Mouse (Mus musculus) adrenal gland, adult (tissue): ENCODE data around the gene Lmo7.
A peak's percentile ranks its signal among the peaks of the same experiment; 100 is the strongest.

Source experiments
- DNase-seq, 2 experiments: peaks; one replicate each; pipeline ENCODE4 v3.0.0; 2022 to 2023; ENCODE audit warnings: low spot score in 1 of 2; ENCODE audit not compliant: inconsistent age in 2 of 2

Gene Lmo7

GRCm38 (mm10) chr14:101834109-101834508 is 104.4 kb downstream of the Lmo7 start:
- no peak for DNase-seq

DNA sequence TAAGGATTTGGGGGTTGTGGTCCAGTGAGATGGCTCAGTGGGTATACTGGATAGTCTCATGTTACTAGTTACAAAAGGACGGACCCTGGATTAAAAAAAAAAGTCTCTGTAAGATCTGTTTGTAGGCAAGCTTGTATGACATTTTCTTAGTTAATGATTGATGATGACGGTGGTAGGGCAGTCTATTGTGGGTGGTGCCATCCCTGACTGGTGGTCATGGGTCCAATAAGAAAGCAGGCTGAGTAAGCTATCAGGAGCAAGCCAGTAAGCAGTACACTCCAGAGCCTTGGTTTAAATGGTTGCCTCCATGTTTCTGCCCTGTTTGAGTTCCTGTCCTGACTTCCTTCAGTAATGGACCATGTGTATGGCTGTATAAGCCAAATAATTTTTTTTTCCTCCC is 106.6 kb downstream of the Lmo7 start:
- DNase-seq = no peak

DNA sequence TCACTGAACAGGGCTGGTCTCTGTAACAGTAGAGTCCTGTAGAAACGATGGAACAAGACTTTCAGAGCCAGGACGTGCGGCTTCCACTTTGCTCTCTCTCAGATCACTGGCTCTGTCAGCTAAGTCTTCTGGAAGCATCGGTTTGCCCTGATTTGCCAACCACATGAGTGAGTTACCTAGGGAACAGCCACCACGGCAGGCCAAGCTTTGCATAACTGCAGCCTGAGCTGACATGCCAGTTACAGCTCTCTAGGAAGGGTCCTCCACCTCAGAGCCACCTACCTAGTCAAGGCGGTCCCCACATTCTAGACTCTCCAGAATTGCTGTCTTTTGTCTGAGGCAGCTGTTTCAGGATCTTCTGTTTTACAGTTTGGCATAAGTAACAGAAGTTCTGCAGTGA is 107.4 kb downstream of the Lmo7 start:
- DNase-seq = no peak

GRCm38 (mm10) chr14:101838231-101838839 is 108.6 kb downstream of the Lmo7 start:
- DNase-seq = peak; percentile 17 to 70

GRCm38 (mm10) chr14:101839771-101840731 is 110.3 kb downstream of the Lmo7 start:
- peak in 1 of 2 experiments; percentile 39 for DNase-seq

- DNase-seq = no peak
These were observed 111.5 kb downstream of the Lmo7 start for GRCm38 (mm10) chr14:101841271-101841670.

GRCm38 (mm10) chr14:101842521-101842920 is 112.8 kb downstream of the Lmo7 start:
- no peak for DNase-seq

DNA sequence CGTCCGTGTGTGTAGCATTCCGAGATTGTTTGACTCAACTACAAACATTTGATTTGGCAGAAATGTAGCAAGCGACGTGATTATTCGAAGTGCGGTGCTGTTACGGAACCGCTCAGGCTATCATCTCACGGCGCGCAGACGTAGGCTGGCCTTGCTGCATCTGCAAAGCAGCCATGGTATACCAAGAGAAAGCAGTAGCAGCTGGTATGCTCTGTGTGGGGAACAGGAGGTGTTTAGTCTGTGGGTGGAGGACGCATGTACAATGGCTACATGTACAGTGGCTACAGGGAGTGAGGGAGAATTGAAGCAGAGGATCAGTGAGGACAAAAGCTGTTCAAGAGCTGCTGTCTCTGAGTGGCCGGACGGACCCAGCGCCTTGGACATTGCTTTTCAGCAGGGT is 113.7 kb downstream of the Lmo7 start:
- no peak for DNase-seq

- no peak for DNase-seq
These were observed 114.7 kb downstream of the Lmo7 start for GRCm38 (mm10) chr14:101844467-101844866.

DNA sequence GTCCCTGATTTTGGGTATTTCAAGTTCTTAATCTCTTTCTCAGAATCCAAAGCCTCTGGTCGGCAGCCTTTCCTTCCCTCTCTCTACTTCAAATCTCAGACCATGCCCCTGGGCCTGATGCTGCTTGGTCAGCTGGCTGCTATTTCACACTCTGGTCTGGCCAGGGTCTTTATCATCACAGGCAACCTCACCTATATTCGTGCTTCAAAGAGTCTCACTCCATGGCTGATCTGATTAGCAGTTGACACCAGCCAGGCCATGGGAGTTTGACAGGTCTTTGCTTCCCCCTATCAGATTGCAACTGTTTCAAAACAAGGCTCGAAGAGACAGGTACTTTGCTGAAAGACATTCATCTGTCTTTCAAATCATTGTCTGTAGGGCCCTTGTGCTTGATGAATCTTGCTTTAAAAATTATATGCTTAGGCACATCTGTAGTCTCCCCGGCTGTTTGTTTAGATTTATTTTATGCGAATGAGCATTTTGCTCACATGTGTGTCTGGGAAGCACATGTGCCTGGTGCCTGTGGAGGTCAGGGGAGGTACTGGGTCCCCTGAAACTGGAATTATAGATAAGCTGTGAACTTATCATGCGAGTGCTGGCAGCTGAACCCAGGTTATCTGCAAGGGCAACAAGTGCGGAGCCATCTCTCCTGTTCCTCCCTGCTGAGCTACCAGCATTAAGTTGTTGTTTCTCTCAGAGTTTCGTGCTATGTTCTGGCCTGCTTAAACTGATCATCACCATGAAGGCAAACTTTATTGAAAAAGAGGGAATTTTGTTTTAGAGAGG is 116.5 kb downstream of the Lmo7 start:
- no peak for DNase-seq

GRCm38 (mm10) chr14:101847520-101847919 is 117.8 kb downstream of the Lmo7 start:
- no peak for DNase-seq

DNA sequence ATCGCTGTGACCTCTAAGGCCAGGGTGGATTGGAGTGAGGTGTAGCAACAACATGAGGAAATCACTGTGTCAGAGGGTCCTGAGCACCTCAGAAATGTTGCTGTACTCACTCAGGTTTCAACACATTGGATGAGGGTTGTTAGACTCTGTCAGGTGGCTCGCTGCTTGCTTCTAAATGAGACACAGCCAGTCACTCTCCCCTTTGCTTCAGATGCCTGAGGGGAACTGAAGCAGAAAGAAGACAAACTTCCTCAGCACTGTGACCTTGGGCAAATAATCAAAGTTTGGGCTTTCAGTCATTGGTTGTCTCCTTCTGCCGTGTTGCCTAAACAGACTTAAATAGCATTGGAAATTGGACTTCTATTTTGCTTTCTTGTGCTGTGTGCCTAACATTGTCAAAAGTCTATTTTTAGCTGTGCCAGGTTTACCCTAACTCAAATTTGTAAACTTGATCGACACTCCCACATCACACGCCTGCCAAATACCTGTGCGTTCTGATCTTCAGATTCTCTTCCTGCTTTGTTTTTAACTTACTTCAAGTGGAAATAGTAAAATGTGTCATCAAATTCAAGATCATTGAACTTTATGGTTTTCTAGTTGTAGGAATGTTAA is 122.9 kb downstream of the Lmo7 start:
- peak in 1 of 2 experiments; percentile 39 for DNase-seq

DNA sequence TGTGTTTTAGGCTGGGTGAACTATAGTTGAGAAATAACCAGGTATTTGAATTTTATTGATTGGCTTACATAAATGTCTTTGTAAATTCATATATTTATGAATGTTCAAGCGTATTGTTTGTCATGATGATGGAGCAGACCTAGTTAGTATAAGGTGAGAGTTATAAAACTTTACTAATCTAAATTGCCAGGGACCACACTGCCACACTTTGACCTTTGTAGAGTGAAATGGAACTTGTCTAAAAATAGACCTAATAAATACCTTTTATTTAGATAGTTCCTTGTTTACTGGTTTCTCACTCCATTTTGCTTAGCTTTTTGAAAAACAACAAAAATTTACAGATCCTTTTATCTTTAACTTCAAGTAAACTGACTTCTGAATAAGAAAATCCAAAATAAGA is 123.5 kb downstream of the Lmo7 start:
- DNase-seq = no peak

DNA sequence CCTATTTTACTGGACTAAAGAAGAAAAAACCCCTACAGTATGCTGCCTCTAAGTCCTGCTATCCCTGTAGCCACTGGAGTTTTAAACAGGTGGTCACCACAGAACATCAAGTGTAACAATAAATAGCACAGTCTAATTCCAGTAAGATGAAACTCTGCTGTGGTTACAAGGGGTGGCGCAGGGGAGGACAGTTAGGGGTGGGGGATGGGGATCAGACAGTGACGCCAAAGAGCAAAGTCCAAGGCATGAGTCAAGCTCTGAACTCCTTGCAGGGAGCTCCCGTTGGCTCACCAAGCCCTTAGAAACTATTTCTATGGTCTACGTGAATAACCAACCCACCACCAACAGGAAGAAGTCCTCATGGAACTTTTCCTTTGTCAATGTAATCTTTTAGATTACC is 124.0 kb downstream of the Lmo7 start:
- no peak for DNase-seq

DNA sequence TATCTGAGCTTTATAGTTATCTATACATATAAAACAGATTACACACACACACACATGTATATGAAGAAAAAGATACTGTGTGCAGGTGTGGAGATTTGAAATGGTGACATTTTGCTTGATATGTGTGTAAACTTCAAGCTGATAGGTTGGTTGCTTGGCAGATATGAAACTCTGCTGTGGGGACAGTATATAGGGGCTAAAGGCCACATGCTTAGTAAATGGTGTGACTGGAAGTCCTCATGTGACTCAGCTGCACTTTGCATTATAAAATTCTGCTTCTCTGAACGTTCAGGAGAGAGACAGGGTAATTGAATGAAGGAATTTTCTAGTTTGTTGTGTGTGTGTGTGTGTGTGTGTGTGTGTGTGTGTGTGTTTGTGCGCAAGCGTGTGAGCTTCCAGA is 124.5 kb downstream of the Lmo7 start:
- DNase-seq = no peak

DNA sequence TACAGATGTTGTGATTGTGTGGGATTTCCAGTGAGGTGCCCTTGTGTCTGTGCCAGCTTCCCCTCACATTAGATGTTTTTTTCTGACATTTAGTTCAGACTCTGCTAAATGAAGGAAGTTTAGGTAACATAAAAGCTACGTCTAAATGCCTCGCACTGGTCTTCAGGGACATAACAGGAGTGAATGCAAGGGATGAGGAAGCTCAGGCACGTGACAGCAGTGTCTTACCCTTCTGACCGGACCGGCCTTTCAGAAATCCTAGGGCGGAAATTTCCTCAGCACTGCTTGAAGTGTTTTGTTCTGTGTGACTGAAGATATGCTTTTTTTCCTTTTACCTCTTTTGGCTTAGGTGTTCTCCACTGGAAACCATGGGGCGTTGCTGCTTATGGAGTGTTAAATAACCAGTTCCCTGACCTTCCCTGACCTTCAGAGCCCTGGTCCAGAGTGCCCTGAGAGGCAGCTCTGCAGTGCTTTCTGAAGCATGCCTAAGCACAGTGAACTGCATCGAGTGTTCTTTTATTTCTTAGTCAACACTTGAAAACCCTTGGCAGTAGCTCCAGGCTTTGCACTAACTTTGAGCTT is 129.6 kb downstream of the Lmo7 start:
- no peak for DNase-seq

DNA sequence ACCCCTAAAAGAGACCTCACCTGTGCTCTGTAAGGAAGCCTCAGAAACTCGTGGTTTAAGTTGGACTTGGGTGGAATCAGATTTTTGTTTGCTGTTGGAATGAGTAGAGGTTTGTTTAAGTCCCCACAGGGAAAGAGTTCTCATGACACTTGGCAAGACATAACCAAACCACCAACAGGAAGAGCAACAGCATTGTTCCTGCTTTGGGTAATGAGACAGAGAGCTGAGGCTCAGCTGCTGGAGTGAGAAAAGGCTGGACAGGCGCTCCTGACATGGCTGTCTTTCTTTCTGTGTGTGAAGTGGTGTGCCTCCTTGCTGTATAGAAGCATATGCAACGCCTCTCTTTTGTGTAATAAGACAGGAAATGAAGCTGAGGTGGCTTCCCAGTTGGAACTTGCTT is 132.3 kb downstream of the Lmo7 start:
- DNase-seq = no peak

GRCm38 (mm10) chr14:101867071-101867733 is 137.4 kb downstream of the Lmo7 start:
- DNase-seq = no peak

DNA sequence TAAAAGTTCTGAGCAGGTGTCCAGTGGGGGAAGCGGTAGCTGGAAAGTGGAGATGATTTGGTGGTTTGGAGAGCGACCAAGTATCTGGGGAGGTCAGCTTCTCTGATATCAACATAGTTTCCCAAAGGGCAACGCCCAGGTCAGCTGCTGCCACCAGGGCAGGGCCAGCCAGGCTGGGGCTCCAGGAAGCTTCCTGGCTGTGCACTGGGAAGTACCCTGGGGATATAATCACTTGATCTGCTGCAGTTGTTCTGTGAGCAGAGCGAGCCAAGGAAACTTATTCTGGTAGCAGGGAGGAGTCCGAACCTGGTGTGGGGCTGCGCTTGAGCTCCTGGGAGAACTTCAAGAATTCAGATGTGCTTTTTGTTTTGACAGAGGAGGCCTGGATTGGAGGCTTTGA is 139.4 kb downstream of the Lmo7 start:
- DNase-seq = peak in 1 of 2 experiments; percentile 34

DNA sequence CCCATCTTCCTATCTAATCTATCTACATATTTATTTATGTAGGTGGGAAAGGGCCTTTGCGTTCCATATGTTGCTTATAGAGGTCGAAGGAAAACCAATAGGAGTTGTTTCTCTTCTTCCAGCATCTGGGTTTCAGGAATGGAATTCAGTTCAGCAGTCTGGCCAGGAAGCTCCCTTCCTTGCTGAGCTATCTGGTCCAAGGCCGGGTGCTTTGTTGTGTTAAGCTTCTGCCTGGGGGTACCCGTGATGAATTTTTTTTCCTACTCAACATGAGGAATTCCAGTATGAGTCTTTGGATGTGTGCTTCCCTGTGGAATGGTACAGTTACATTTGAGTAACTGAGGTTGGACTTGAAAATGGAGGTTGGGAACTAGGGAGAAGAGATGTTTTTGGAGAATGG is 139.9 kb downstream of the Lmo7 start:
- no peak for DNase-seq
